Mouse (Mus musculus) liver, adult (tissue): ENCODE results near the gene Pnpla6.

Source experiments
- GATA4 ChIP-seq: IDR thresholded peaks from 2 replicates; pipeline ENCODE4 v1.6.1; 2014; ENCODE audit warnings: mild to moderate bottlenecking, low read length; ENCODE audit not compliant: insufficient replicate concordance

Gene Pnpla6

GRCm38 (mm10) chr8:3495578-3496427 is 19.4 kb upstream of the Pnpla6 start:
- TF ChIP-seq GATA4, result no peak

- TF ChIP-seq GATA4, result no peak
Measured at GRCm38 (mm10) chr8:3496428-3496748, 18.8 kb upstream of the Pnpla6 start.

- no peak for TF ChIP-seq GATA4
Measured at GRCm38 (mm10) chr8:3498583-3498982, 16.6 kb upstream of the Pnpla6 start.

- no peak for TF ChIP-seq GATA4
Measured at GRCm38 (mm10) chr8:3499751-3500150, 15.4 kb upstream of the Pnpla6 start.

- peak; percentile 27; the same call in 1 of the 2 replicates for TF ChIP-seq GATA4
Measured at GRCm38 (mm10) chr8:3500235-3501090, 14.7 kb upstream of the Pnpla6 start, which contains the start of gene Mcoln1. Gene Mcoln1 (plus strand): TSS chr8:3500457.

- TF ChIP-seq GATA4, result no peak
Measured at GRCm38 (mm10) chr8:3502217-3502616, 13.0 kb upstream of the Pnpla6 start.

- no peak for TF ChIP-seq GATA4
Measured at GRCm38 (mm10) chr8:3507979-3508754, 7.0 kb upstream of the Pnpla6 start.

- TF ChIP-seq GATA4, result no peak
Measured at GRCm38 (mm10) chr8:3514681-3515247, 420 bp upstream of the Pnpla6 start.

GRCm38 (mm10) chr8:3515771-3516417 is 710 bp downstream of the Pnpla6 start:
- no peak for TF ChIP-seq GATA4

- TF ChIP-seq GATA4, result no peak
Measured at GRCm38 (mm10) chr8:3516450-3517116, 1.4 kb downstream of the Pnpla6 start.

- no peak for TF ChIP-seq GATA4
Measured at GRCm38 (mm10) chr8:3517117-3517495, 1.9 kb downstream of the Pnpla6 start.

GRCm38 (mm10) chr8:3522007-3522697 is 7.0 kb downstream of the Pnpla6 start:
- TF ChIP-seq GATA4, result no peak

- no peak for TF ChIP-seq GATA4
Measured at GRCm38 (mm10) chr8:3530816-3531215, 15.6 kb downstream of the Pnpla6 start.
